Mouse (Mus musculus) MEL (cell line): Measurements from ENCODE around the gene Tulp1. TPM values are rescaled to one million over a fixed set of nuclear protein-coding genes. Genes with fewer than 3 reads are reported as not detected.

ENCODE experiments used
- DNase-seq: peaks from one replicate; pipeline ENCODE4 v3.0.0; 2011; ENCODE audit warnings: low read depth, low spot score
- H3K27ac ChIP-seq: 2 replicates; pipeline ENCODE4 v1.5.1; 2012; ENCODE audit warnings: low read depth, mild to moderate bottlenecking, control low read depth, low read length, moderate library complexity; ENCODE audit not compliant: control insufficient read depth
- H3K27me3 ChIP-seq, 2 experiments: fragments of 150-350 bp in 1 of 2; sonication (generic) in 1 of 2; 2 replicates each; pipeline ENCODE4 v1.6.1; 2012; ENCODE audit warnings: low read length in 2 of 2, mild to moderate bottlenecking in 2 of 2, improper control_type of control experiment in 1 of 2, moderate library complexity in 1 of 2; ENCODE audit not compliant: insufficient read depth in 2 of 2, control insufficient read depth in 1 of 2
- H3K36me3 ChIP-seq, 2 experiments: 2 replicates each; pipeline ENCODE4 v1.6.1; 2012 to 2014; ENCODE audit warnings: low read length in 2 of 2, improper control_type of control experiment in 1 of 2, inconsistent platforms in 1 of 2, mild to moderate bottlenecking in 1 of 2; ENCODE audit not compliant: insufficient read depth in 2 of 2, control insufficient read depth in 1 of 2
- H3K4me1 ChIP-seq, 2 experiments: fragments of 150-350 bp in 1 of 2; sonication (generic) in 1 of 2; 2 replicates each; pipeline ENCODE4 v1.6.1; 2012; ENCODE audit warnings: low read length in 2 of 2, improper control_type of control experiment in 1 of 2, mild to moderate bottlenecking in 1 of 2; ENCODE audit not compliant: insufficient read depth in 2 of 2, control insufficient read depth in 1 of 2
- H3K4me3 ChIP-seq, 2 experiments: fragments of 150-350 bp in 1 of 2; sonication (generic) in 1 of 2; 2 replicates each; pipeline ENCODE4 v1.5.1; 2012; ENCODE audit warnings: low read depth in 2 of 2, low read length in 2 of 2, mild to moderate bottlenecking in 2 of 2, moderate library complexity in 2 of 2, control low read depth in 1 of 2, improper control_type of control experiment in 1 of 2; ENCODE audit not compliant: control insufficient read depth in 1 of 2, insufficient read depth in 1 of 2
- H3K79me2 ChIP-seq: 2 replicates; pipeline ENCODE4 v1.6.1; 2012; ENCODE audit warnings: mild to moderate bottlenecking, low read length, moderate library complexity; ENCODE audit not compliant: control insufficient read depth, poor library complexity, insufficient read depth
- H3K9ac ChIP-seq: 2 replicates; pipeline ENCODE4 v1.6.1; 2012; ENCODE audit warnings: low read depth, mild to moderate bottlenecking, control low read depth, low read length, moderate library complexity; ENCODE audit not compliant: control insufficient read depth, poor library complexity, severe bottlenecking
- H3K9me3 ChIP-seq: fragments of 150-350 bp; sonication (generic); replicated peaks from 2 replicates; pipeline ENCODE4 v1.6.1; 2012; ENCODE audit warnings: mild to moderate bottlenecking, low read length, improper control_type of control experiment, moderate library complexity; ENCODE audit not compliant: insufficient read depth
- CHD1 ChIP-seq: IDR thresholded peaks from 2 replicates; pipeline ENCODE4 v1.6.1; 2012; ENCODE audit warnings: low read depth, mild to moderate bottlenecking, inconsistent platforms, low read length, improper control_type of control experiment
- CHD2 ChIP-seq: IDR thresholded peaks from 2 replicates; pipeline ENCODE4 v1.6.1; 2011; ENCODE audit warnings: low read length, improper control_type of control experiment
- CTCF ChIP-seq, 3 experiments: IDR thresholded peaks in 2 of 3; conservative IDR thresholded peaks in 1 of 3; 2 replicates each; pipeline ENCODE4 v1.5.1; 2011 to 2012; ENCODE audit warnings: low read length in 3 of 3, low read depth in 2 of 3, mild to moderate bottlenecking in 2 of 3, improper control_type of control experiment in 1 of 3, inconsistent platforms in 1 of 3, mixed read lengths in 1 of 3, moderate library complexity in 1 of 3; ENCODE audit not compliant: control insufficient read depth in 1 of 3, insufficient read depth in 1 of 3, poor library complexity in 1 of 3, severe bottlenecking in 1 of 3
- E2F4 ChIP-seq: IDR thresholded peaks from 2 replicates; pipeline ENCODE4 v1.6.1; 2011; ENCODE audit warnings: low read depth, low read length, improper control_type of control experiment, borderline replicate concordance
- EP300 ChIP-seq, 2 experiments: IDR thresholded peaks; 2 replicates each; pipeline ENCODE4 v1.6.1; 2011; ENCODE audit warnings: improper control_type of control experiment in 2 of 2, low read length in 2 of 2, low read depth in 1 of 2, mild to moderate bottlenecking in 1 of 2
- ETS1 ChIP-seq: IDR thresholded peaks from 2 replicates; pipeline ENCODE4 v1.6.1; 2012; ENCODE audit warnings: low read depth, mild to moderate bottlenecking, inconsistent platforms, low read length, improper control_type of control experiment, moderate library complexity
- GATA1 ChIP-seq: IDR thresholded peaks from 2 replicates; pipeline ENCODE4 v1.6.1; 2011; ENCODE audit warnings: low read depth, low read length, improper control_type of control experiment
- JUND ChIP-seq: IDR thresholded peaks from 2 replicates; pipeline ENCODE4 v1.6.1; 2011; ENCODE audit warnings: low read depth, mild to moderate bottlenecking, improper control_type of control experiment, low read length
- MAZ ChIP-seq: IDR thresholded peaks from 2 replicates; pipeline ENCODE4 v1.6.1; 2012; ENCODE audit warnings: low read depth, mild to moderate bottlenecking, inconsistent platforms, low read length, improper control_type of control experiment
- MXI1 ChIP-seq: IDR thresholded peaks from 2 replicates; pipeline ENCODE4 v1.6.1; 2011; ENCODE audit warnings: mild to moderate bottlenecking, low read depth, low read length, improper control_type of control experiment
- NELFE ChIP-seq: IDR thresholded peaks from 2 replicates; pipeline ENCODE4 v1.6.1; 2011; ENCODE audit warnings: low read depth, low read length, improper control_type of control experiment
- NRF1 ChIP-seq: IDR thresholded peaks from 2 replicates; pipeline ENCODE4 v1.6.1; 2014; ENCODE audit warnings: low read depth, mild to moderate bottlenecking, inconsistent platforms, low read length, improper control_type of control experiment, moderate library complexity; ENCODE audit not compliant: poor library complexity, insufficient read depth, severe bottlenecking
- POLR2A ChIP-seq, 2 experiments: IDR thresholded peaks; 2 replicates each; pipeline ENCODE4 v1.6.1; 2011 to 2012; ENCODE audit warnings: low read length in 2 of 2, mild to moderate bottlenecking in 2 of 2, control low read depth in 1 of 2, improper control_type of control experiment in 1 of 2, low read depth in 1 of 2, moderate library complexity in 1 of 2; ENCODE audit not compliant: control insufficient read depth in 1 of 2, insufficient read depth in 1 of 2, poor library complexity in 1 of 2
- POLR2AphosphoS2 ChIP-seq: IDR thresholded peaks from 2 replicates; pipeline ENCODE4 v1.6.1; 2011; ENCODE audit warnings: low read length, improper control_type of control experiment
- POLR2AphosphoS5 ChIP-seq: IDR thresholded peaks from 2 replicates; pipeline ENCODE4 v1.6.1; 2012; ENCODE audit warnings: low read depth, borderline replicate concordance, mild to moderate bottlenecking, inconsistent platforms, low read length, moderate library complexity, mixed read lengths
- RAD21 ChIP-seq: IDR thresholded peaks from 2 replicates; pipeline ENCODE4 v1.6.1; 2011; ENCODE audit warnings: mild to moderate bottlenecking, low read depth, low read length, improper control_type of control experiment
- RCOR1 ChIP-seq: IDR thresholded peaks from 2 replicates; pipeline ENCODE4 v1.6.1; 2012; ENCODE audit warnings: low read depth, mild to moderate bottlenecking, inconsistent platforms, low read length, improper control_type of control experiment
- SIN3A ChIP-seq: IDR thresholded peaks from 2 replicates; pipeline ENCODE4 v1.6.1; 2012; ENCODE audit warnings: low read length, improper control_type of control experiment, inconsistent platforms
- SMC3 ChIP-seq: IDR thresholded peaks from 2 replicates; pipeline ENCODE4 v1.6.1; 2011; ENCODE audit warnings: low read depth, low read length, improper control_type of control experiment
- TAL1 ChIP-seq: IDR thresholded peaks from 2 replicates; pipeline ENCODE4 v1.6.1; 2012; ENCODE audit warnings: mild to moderate bottlenecking, inconsistent platforms, low read length, moderate library complexity, mixed read lengths
- TCF12 ChIP-seq: IDR thresholded peaks from 2 replicates; pipeline ENCODE4 v1.6.1; 2014; ENCODE audit warnings: low read depth, mild to moderate bottlenecking, inconsistent platforms, low read length, improper control_type of control experiment, moderate library complexity
- UBTF ChIP-seq: IDR thresholded peaks from 2 replicates; pipeline ENCODE4 v1.6.1; 2012; ENCODE audit warnings: low read depth, mild to moderate bottlenecking, inconsistent platforms, low read length, improper control_type of control experiment, moderate library complexity, borderline replicate concordance; ENCODE audit not compliant: insufficient read depth
- ZC3H11A ChIP-seq: IDR thresholded peaks from 2 replicates; pipeline ENCODE4 v1.6.1; 2012; ENCODE audit warnings: low read depth, mild to moderate bottlenecking, inconsistent platforms, low read length, improper control_type of control experiment
- ZKSCAN1 ChIP-seq: IDR thresholded peaks from 2 replicates; pipeline ENCODE4 v1.6.1; 2012; ENCODE audit warnings: low read depth, mild to moderate bottlenecking, inconsistent platforms, low read length, improper control_type of control experiment, moderate library complexity
- ZMIZ1 ChIP-seq: IDR thresholded peaks from 2 replicates; pipeline ENCODE4 v1.6.1; 2012; ENCODE audit warnings: low read depth, mild to moderate bottlenecking, inconsistent platforms, low read length, improper control_type of control experiment, moderate library complexity
- ZNF384 ChIP-seq: IDR thresholded peaks from 2 replicates; pipeline ENCODE4 v1.6.1; 2012; ENCODE audit warnings: low read depth, mild to moderate bottlenecking, inconsistent platforms, low read length, improper control_type of control experiment
- polyA plus RNA-seq, 2 experiments: library from polyadenylated mRNA; stranded (reverse) in 1 of 2; unstranded in 1 of 2; fragments of >175 nt in 1 of 2; fragments of >200 nt in 1 of 2; gene quantifications; 2 replicates each; pipeline versions ENCODE4 v1.2.1 to v1.2.4; 2012; ENCODE audit warnings: low replicate concordance in 2 of 2, low read depth in 1 of 2; ENCODE audit not compliant: insufficient read length in 2 of 2, insufficient read depth in 1 of 2, missing spikeins in 1 of 2
- total RNA-seq: library from RNA; depleted of rRNA; stranded (reverse); fragments of 300-350 nt; gene quantifications from 2 replicates; pipeline ENCODE4 v1.2.3, GENCODE M21; 2012

The Tulp1 gene
- total and polyA plus RNA-seq, 3 experiments = 0.23 to 2.4 TPM; not detected in 1

DNA sequence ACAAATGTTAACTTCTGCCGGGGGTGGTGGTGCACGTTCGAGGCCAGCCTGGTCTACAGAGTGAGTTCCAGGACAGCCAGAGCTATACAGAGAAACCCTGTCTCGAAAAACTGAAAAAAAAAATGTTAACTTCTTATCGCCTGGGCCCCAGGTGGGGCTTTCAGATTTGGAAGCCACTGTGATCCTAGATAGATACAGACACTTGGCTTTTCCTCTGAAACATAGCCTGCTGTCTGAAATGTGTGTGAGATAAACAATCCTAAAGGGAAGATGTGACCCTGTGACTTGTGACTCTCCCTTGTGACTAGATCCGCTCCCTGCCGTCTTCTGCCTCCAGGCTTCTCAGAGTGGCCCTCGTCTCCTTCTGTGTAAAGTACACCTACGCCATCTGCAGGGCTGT lies 47.3 kb downstream of the Tulp1 start:
- peaks cover 4 to 21% of the 10 kb centered on the region in 2 experiments; a peak in 3 of 4 replicates for H3K4me1 ChIP-seq
- DNase-seq = peak; percentile 55

GRCm38 (mm10) chr17:28317091-28317490 lies 47.9 kb downstream of the Tulp1 start:
- H3K4me3 ChIP-seq = no peak overlapping the region
- DNase-seq = no peak
- peaks cover 13 to 16% of the 10 kb centered on the region in 2 experiments for H3K36me3 ChIP-seq
- peaks cover 4 to 21% of the 10 kb centered on the region in 2 experiments; a peak in 3 of 4 replicates for H3K4me1 ChIP-seq
- no peaks in the 10 kb centered on the region for H3K9me3 ChIP-seq
- H3K27me3 ChIP-seq = no peaks in the 10 kb centered on the region
- H3K79me2 ChIP-seq = peaks cover 17% of the 10 kb centered on the region
- H3K27ac ChIP-seq = peak overlapping the region; percentile 26
- TF ChIP-seq NELFE = no peak
- TF ChIP-seq E2F4 = no peak
- no peak for TF ChIP-seq POLR2A (IDR thresholded peaks at IDR 0.05; ENCODE audit: control insufficient read depth in 1 of 2, insufficient read depth in 1 of 2, low read depth in 1 of 2, low read length in 2 of 2, poor library complexity in 1 of 2)
- TF ChIP-seq ZMIZ1 = no peak
- no peak for TF ChIP-seq ZNF384
- TF ChIP-seq UBTF = no peak
- TF ChIP-seq POLR2AphosphoS2 = no peak
- no peak for TF ChIP-seq TCF12
- TF ChIP-seq ETS1 = no peak
- no peak for TF ChIP-seq SIN3A
- TF ChIP-seq CTCF (IDR thresholded peaks at IDR 0.05 in 2 of 3, conservative IDR thresholded peaks at IDR 0.05 in 1 of 3; ENCODE audit: control insufficient read depth in 1 of 3, insufficient read depth in 1 of 3, low read depth in 2 of 3, low read length in 3 of 3, poor library complexity in 1 of 3, severe bottlenecking in 1 of 3) = no peak
- no peak for TF ChIP-seq SMC3
- no peak for TF ChIP-seq ZC3H11A
- no peak overlapping the region for H3K9ac ChIP-seq

More for the DNA sequence above, 47.3 kb downstream of the Tulp1 start:
- H3K36me3 ChIP-seq = peaks cover 13 to 16% of the 10 kb centered on the region in 2 experiments
- H3K27ac ChIP-seq = peak overlapping the region; percentile 32
- peaks cover 17% of the 10 kb centered on the region for H3K79me2 ChIP-seq
- H3K4me3 ChIP-seq = no peak overlapping the region
- TF ChIP-seq EP300 (IDR thresholded peaks at IDR 0.05; ENCODE audit: low read depth in 1 of 2, low read length in 2 of 2) = peak; percentile 63 to 79; a peak in 3 of 4 replicates
- TF ChIP-seq TAL1 = peak; percentile 51
- TF ChIP-seq RAD21 = no peak
- TF ChIP-seq ZKSCAN1 = no peak
- TF ChIP-seq NRF1 = no peak
- peak; percentile 77 for TF ChIP-seq GATA1
- TF ChIP-seq JUND = no peak
- TF ChIP-seq ETS1 = peak; percentile 71
- peak; percentile 92 for TF ChIP-seq ZNF384
- no peak for TF ChIP-seq CHD1
- TF ChIP-seq POLR2AphosphoS2 = no peak
- no peak; the same call in 1 of the 2 replicates for TF ChIP-seq MXI1
- no peak for TF ChIP-seq POLR2AphosphoS5
- no peak for TF ChIP-seq MAZ
- no peak for TF ChIP-seq NELFE
- no peak for TF ChIP-seq POLR2A (IDR thresholded peaks at IDR 0.05; ENCODE audit: control insufficient read depth in 1 of 2, insufficient read depth in 1 of 2, low read depth in 1 of 2, low read length in 2 of 2, poor library complexity in 1 of 2)
- TF ChIP-seq TCF12 = peak; percentile 92
- no peak for TF ChIP-seq CHD2
- TF ChIP-seq RCOR1 = peak; percentile 89
- 0 out of 2 replicates have a peak overlapping the region, but pooled peaks have one; percentile 31 for H3K9ac ChIP-seq
- no peaks in the 10 kb centered on the region for H3K9me3 ChIP-seq
- no peaks in the 10 kb centered on the region for H3K27me3 ChIP-seq
